Mouse (Mus musculus) cerebellum, adult 2 months (tissue): ENCODE results near the gene Gm10408. TPM values are rescaled to one million over a fixed set of nuclear protein-coding genes. Genes with fewer than 3 reads are reported as not detected.
"Not testable (repeated sequence)": the region's sequence is repeated elsewhere in the genome, so short reads cannot be mapped to it uniquely, and the experiment has no call there.

Experiments
- DNase-seq, 2 experiments: peaks; one replicate each; pipeline ENCODE4 v3.0.0; 2021
- H3K27ac ChIP-seq: fragments of 200-500 bp; 2 replicates; pipeline ENCODE4 v1.5.1; 2012; ENCODE audit warnings: low read length, control low read depth, inconsistent platforms; ENCODE audit not compliant: insufficient read depth
- H3K27me3 ChIP-seq: fragments of 200-500 bp; 2 replicates; pipeline ENCODE4 v1.6.1; 2012; ENCODE audit warnings: inconsistent platforms, mild to moderate bottlenecking, low read length, moderate library complexity; ENCODE audit not compliant: control insufficient read depth, insufficient read depth
- H3K4me1 ChIP-seq: fragments of 200-500 bp; 2 replicates; pipeline ENCODE4 v1.6.1; 2011; ENCODE audit warnings: low read length; ENCODE audit not compliant: control insufficient read depth, insufficient read depth
- H3K4me3 ChIP-seq: fragments of 200-500 bp; replicated peaks from 2 replicates; pipeline ENCODE3; 2011; ENCODE audit warnings: mild to moderate bottlenecking, low read depth, low read length, control low read depth; ENCODE audit not compliant: insufficient read depth
- WGBS: fragments of 180-500 bp; shearing (Covaris S2); methylation state at CpG from one replicate; pipeline ENCODE4 v1.1.7; 2018; 5-methylcytosine and 5-hydroxymethylcytosine counted together
- polyA plus RNA-seq: library from polyadenylated mRNA; depleted of rRNA; stranded (reverse); fragments of >200 nt; gene quantifications from 2 replicates; pipeline ENCODE4 v1.2.3, GENCODE M21; 2012; rRNA removed

The Gm10408 gene
- not detected in 2 replicates for polyA plus RNA-seq

DNA sequence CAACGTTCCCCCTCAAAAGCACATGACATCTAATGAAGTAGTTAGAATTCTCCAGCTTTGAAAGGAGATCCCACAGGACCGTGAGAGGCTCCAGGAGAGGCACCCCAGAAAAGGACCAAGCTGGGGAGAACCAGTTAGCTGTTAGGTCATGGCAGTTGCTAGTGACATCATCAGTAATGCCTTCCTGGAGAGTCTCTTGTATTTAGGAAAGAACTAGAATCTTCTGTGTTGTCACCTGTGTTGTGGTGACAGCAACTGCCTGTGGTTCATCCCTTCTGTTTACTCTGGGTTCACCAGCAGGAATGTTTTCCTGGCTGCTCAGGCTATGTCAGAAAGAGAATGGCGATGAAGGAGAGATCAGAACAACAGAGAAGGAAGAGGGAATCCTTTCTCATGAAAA lies at the start of gene Gm10408:
Gene Gm10408, plus strand, starts transcription at position 301 of the 400 bp plus-strand sequence.
- DNase-seq, H3K4me3 ChIP-seq, H3K27me3 ChIP-seq, H3K27ac ChIP-seq, H3K4me1 ChIP-seq: not testable (repeated sequence)
- WGBS: no CpG with 5 or more reads among the region's 3 CpGs

DNA sequence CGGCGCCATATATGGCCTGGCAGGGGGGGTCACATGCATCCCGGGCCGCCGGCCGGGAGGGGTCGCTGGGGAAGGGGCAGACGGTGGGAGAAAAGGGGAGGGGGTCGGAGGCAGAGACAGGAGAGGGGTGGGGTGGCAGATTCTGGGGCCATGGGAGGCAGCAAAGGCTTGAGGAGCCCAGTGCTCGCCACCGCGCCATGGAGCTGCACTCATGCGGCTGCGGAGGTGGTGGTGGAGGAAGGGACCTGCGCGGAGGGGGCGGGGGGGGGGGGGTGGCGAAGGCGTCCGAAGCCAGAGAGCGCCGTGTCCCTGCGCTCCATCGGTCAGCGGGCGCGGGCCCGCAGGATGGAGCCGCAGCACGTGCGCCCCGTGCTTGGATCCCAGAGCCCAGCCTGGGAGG lies 36.9 kb upstream of the Gm10408 start, which contains the start of gene Gm10409:
Gene Gm10409, plus strand, starts transcription at position 301 of the 400 bp plus-strand sequence.
- H3K4me1 ChIP-seq, H3K4me3 ChIP-seq, DNase-seq, H3K27ac ChIP-seq, H3K27me3 ChIP-seq: not testable (repeated sequence)
- WGBS: no CpG with 5 or more reads among the region's 32 CpGs

DNA sequence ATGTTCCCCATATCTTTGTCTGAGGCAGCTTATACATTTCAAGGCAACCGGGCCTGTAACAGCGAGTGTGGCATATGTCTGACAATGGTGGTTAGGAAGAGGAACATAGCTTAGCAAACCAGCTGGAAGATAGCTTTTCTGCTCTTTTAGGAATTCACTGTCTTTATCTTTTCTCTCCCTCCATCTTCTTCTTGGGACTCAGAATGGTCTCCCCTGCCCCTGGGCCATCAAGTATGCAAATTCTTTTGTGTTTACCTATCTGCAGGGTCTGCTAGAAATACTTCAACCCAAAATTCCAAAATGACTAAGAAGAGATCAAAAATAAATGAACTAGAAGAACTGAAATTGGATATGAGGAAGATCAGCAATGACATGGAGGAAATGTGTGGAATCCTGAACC lies 21.4 kb upstream of the Gm10408 start, which contains the start of gene Gm3005:
Gene Gm3005, plus strand, starts transcription at position 301 of the 400 bp plus-strand sequence.
- H3K4me1 ChIP-seq, H3K27me3 ChIP-seq, H3K4me3 ChIP-seq, DNase-seq, H3K27ac ChIP-seq: not testable (repeated sequence)
- no CpG with 5 or more reads among the region's 2 CpGs for WGBS

Other genes starting within 250 kb of the Gm10408 start
- gene D830030K20Rik, start 240.9 kb upstream of the Gm10408 start, polyA plus RNA-seq: 7.8 and 9.7 TPM in 2 replicates
- gene Gm2956, start 116.8 kb upstream of the Gm10408 start, polyA plus RNA-seq: not detected in 2 replicates
- not detected in 2 replicates for gene Gm10413, start 54.3 kb upstream of the Gm10408 start, polyA plus RNA-seq
- gene Gm10409, start 36.8 kb upstream of the Gm10408 start, polyA plus RNA-seq: 1.9 and 3.0 TPM in 2 replicates
- gene Gm3005, start 21.3 kb upstream of the Gm10408 start, polyA plus RNA-seq: 1.1 and 1.3 TPM in 2 replicates
- gene Gm3012, start 185.1 kb downstream of the Gm10408 start, polyA plus RNA-seq: not detected in 2 replicates
- 1.9 and 3.3 TPM in 2 replicates for gene Gm3020, start 202.7 kb downstream of the Gm10408 start, polyA plus RNA-seq
- not detected in 2 replicates for gene Gm3043, start 239.4 kb downstream of the Gm10408 start, polyA plus RNA-seq